In genomic region chrX:111881251-111881650, GRCm38 (mm10) we compare ENCODE assay signal across 23 mouse cellular contexts. TPM values are rescaled to one million over a fixed set of nuclear protein-coding genes. Genes with fewer than 3 reads are reported as not detected.
"Had no signal": no experiment of that assay in that cellular context is flagged by ENCODE, and none has a peak within 500 bp of the region (broad histone marks: within the 10 kb centered on the region; RNA-seq: fewer than 3 reads in every experiment).

No protein-coding gene starts in this region.

- DNase-seq: liver, postnatal 0 days; lung, adult 2 months; lung, postnatal 14 days; lung, postnatal 36 days; right cerebral cortex, postnatal 14 days; thymus, adult 2 months; thymus, postnatal 25 days; thymus, postnatal 4 days had no signal

- H3K9ac ChIP-seq: liver, embryonic 15.5 days; liver, postnatal 0 days; lung, embryonic 15.5 days; midbrain, embryonic 12.5 days; midbrain, embryonic 15.5 days; neural tube, embryonic 12.5 days; stomach, embryonic 15.5 days had no signal

- H3K4me2 ChIP-seq: liver, embryonic 15.5 days; lung, embryonic 15.5 days; midbrain, embryonic 12.5 days; midbrain, embryonic 15.5 days; neural tube, embryonic 12.5 days; stomach, embryonic 15.5 days had no signal

- H3K4me1 ChIP-seq: liver, embryonic 15.5 days; lung, embryonic 15.5 days; megakaryocyte, embryonic 14.5 days; midbrain, embryonic 12.5 days; midbrain, embryonic 15.5 days; neural tube, embryonic 12.5 days; stomach, embryonic 15.5 days had no signal

- H3K27ac ChIP-seq: liver, embryonic 15.5 days; lung, embryonic 15.5 days; macrophage; midbrain, embryonic 12.5 days; midbrain, embryonic 15.5 days; neural tube, embryonic 12.5 days; stomach, embryonic 15.5 days; stomach, postnatal 0 days had no signal

- H3K27me3 ChIP-seq: liver, embryonic 15.5 days; lung, embryonic 15.5 days; megakaryocyte, embryonic 14.5 days; midbrain, embryonic 12.5 days; midbrain, embryonic 15.5 days; neural tube, embryonic 12.5 days; stomach, embryonic 15.5 days had no signal

- ATAC-seq: liver, postnatal 0 days; lung, postnatal 0 days; midbrain, embryonic 15.5 days had no signal

- H3K36me3 ChIP-seq: liver, embryonic 15.5 days; lung, embryonic 15.5 days; midbrain, embryonic 12.5 days; midbrain, embryonic 15.5 days; neural tube, embryonic 12.5 days; stomach, embryonic 15.5 days had no signal

- H3K9me3 ChIP-seq: liver, embryonic 15.5 days; lung, embryonic 15.5 days; megakaryocyte, embryonic 14.5 days; midbrain, embryonic 12.5 days; midbrain, embryonic 15.5 days; neural tube, embryonic 12.5 days; stomach, embryonic 15.5 days had no signal

- H3K4me3 ChIP-seq: liver, embryonic 15.5 days; lung, embryonic 15.5 days; megakaryocyte, embryonic 14.5 days; midbrain, embryonic 12.5 days; midbrain, embryonic 15.5 days; neural tube, embryonic 12.5 days; stomach, embryonic 15.5 days had no signal

RNA-seq across cellular contexts. Expression of gene Gm45194, which starts 9.9 kb away (rescaled TPM):
- total RNA-seq: megakaryocyte progenitor cell, adult 5-6 weeks; monocyte, adult 5-6 weeks; neutrophil, adult 5-6 weeks had no signal
- polyA plus RNA-seq: liver, postnatal 0 days; lung, adult 2 months; lung, embryonic 15.5 days; lung, postnatal 0 days; macrophage; spleen, adult 2 months; stomach, postnatal 0 days; thymus, adult 2 months; urinary bladder, adult 2 months had no signal
